Mouse (Mus musculus): ENCODE measurements at regions not wholly inside any gene's neighbourhood (a gene's known extent, or its start where the extent isn't known, plus 50 kb on each side); places are given as distances from the start of the nearest gene placed in this dataset.

DNA sequence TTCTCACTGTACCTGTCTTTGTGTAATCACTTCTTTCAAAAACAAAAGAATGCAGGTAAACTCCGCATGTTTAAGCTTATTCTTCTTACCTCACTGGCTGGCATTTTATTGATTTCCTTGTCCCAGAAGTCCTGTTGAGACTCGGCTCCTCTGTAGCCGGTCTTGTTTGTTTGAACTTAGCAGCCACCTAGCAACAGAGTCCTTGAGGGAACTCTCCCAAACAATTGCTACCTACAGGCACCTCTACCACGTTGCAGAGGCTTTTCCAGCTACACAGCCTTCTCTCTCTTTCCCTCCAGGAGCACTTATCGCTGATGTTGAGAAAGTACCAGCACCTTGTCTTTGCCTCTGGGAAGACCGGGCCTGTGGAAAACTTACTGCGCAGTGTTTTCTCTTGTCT is 285.7 kb downstream of the Klf5 start:
- no peak for ATAC-seq
- Histone ChIP-seq H3K4me1 (replicated peaks; ENCODE audit: control insufficient read depth, insufficient read depth, low read length) (peaks cover 4% of the 10 kb centered on the region), H3K4me3 (replicated peaks; ENCODE audit: low read length) (no peak overlapping the region), H3K9ac (replicated peaks; ENCODE audit: low read depth, low read length) (no peak overlapping the region), H3K27me3 (replicated peaks; ENCODE audit: control insufficient read depth, insufficient read depth, low read length) (no peaks in the 10 kb centered on the region), H3K9me3 (ENCODE audit: control insufficient read depth, low read length) (no peaks in the 10 kb centered on the region), H3K27ac (ENCODE audit: low read length) (no peak overlapping the region), H3K4me2 (ENCODE audit: low read length) (no peak overlapping the region), H3K36me3 (ENCODE audit: control insufficient read depth, insufficient read depth) (no peaks in the 10 kb centered on the region)
- 64% methylated on average over 7 of the region's 7 CpGs for WGBS

DNA sequence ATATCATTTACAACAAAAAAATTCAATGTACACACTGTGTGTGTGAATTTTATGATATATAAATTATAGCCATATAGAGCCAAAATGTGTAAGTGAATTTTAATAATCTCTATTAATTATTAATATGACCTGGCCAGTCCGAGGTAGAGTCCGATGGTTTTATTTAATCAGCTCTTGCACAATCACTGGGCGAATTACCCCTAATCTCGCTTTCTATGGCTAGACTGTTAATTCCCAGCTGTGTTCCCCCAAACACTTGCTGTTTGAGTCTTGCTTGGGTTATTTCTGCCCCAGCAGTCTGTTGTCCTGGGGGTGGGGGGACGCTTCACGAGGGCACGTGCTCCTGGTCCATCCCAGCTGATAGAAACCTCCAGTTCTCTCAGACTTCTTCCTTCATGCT is 287.5 kb downstream of the Klf5 start:
- no peak overlapping the region for H3K9ac ChIP-seq (replicated peaks; ENCODE audit: low read depth, low read length)
- no peak overlapping the region for H3K4me3 ChIP-seq (replicated peaks; ENCODE audit: low read length)
- no peak overlapping the region for H3K4me2 ChIP-seq (ENCODE audit: low read length)
- no peak for ATAC-seq
- no peaks in the 10 kb centered on the region for H3K9me3 ChIP-seq (ENCODE audit: control insufficient read depth, low read length)
- WGBS = 93% methylated on average over 7 of the region's 7 CpGs
- no peaks in the 10 kb centered on the region for H3K4me1 ChIP-seq (replicated peaks; ENCODE audit: control insufficient read depth, insufficient read depth, low read length)
- H3K27ac ChIP-seq (ENCODE audit: low read length) = no peak overlapping the region
- H3K27me3 ChIP-seq (replicated peaks; ENCODE audit: control insufficient read depth, insufficient read depth, low read length) = no peaks in the 10 kb centered on the region
- no peaks in the 10 kb centered on the region for H3K36me3 ChIP-seq (ENCODE audit: control insufficient read depth, insufficient read depth)

DNA sequence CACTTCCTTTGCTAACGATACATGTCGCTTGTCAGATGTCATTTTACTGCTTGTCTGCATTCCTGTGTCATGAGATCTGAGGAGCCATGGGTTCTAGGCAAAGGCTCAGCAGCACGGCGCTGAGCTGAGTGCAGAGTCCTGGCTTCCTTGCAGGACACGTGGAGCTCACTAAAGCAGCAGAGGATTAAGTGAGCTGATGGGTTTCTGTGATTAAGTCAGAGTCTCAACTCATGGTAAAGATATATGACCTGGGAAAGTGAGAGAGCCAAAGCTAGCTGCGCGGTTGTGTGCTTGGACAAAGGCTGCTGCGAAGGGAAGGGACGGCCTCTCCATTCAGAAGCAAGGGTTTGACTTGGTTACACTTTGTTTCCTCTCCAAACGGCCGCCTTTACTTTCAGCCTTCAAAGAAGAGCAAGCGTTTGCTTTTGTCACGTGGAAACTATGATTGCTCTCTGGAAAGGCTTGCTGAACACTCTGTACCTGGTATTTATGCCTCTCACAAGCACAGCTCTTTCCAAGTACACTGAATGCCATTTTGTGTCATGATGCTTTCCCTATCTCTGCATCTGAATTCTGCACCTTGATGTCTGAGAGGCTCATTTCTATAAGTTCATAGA is 292.5 kb downstream of the Klf5 start:
- no peaks in the 10 kb centered on the region for H3K27me3 ChIP-seq (replicated peaks; ENCODE audit: control insufficient read depth, insufficient read depth, low read length)
- no peaks in the 10 kb centered on the region for H3K9me3 ChIP-seq (ENCODE audit: control insufficient read depth, low read length)
- H3K9ac ChIP-seq (replicated peaks; ENCODE audit: low read depth, low read length) = no peak overlapping the region
- no peak overlapping the region for H3K27ac ChIP-seq (ENCODE audit: low read length)
- H3K36me3 ChIP-seq (ENCODE audit: control insufficient read depth, insufficient read depth) = no peaks in the 10 kb centered on the region
- H3K4me1 ChIP-seq (replicated peaks; ENCODE audit: control insufficient read depth, insufficient read depth, low read length) = no peaks in the 10 kb centered on the region
- no peak for ATAC-seq
- H3K4me2 ChIP-seq (ENCODE audit: low read length) = no peak overlapping the region
- no peak overlapping the region for H3K4me3 ChIP-seq (replicated peaks; ENCODE audit: low read length)
- 60% methylated on average over 13 of the region's 13 CpGs for WGBS

DNA sequence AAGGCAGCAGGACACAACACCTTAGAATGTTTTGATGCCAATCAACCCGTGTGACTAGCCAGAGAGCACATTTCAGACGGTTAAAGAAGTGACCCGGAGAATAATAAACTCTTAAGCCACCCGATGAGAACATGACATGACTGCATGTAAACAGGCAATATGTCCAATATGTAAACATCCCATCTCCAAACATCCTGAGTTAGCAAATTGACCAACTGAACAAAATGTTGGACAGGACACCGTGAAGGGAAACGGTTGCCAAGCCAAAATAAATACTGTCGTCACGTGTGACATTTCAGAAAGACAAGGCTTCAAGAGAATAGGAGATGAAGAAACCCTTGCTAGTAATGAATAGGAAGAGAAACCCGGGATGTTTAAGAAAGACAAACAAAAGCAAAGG is 294.4 kb downstream of the Klf5 start:
- Histone ChIP-seq H3K9ac (replicated peaks; ENCODE audit: low read depth, low read length) (no peak overlapping the region), H3K9me3 (ENCODE audit: control insufficient read depth, low read length) (no peaks in the 10 kb centered on the region), H3K4me1 (replicated peaks; ENCODE audit: control insufficient read depth, insufficient read depth, low read length) (no peaks in the 10 kb centered on the region), H3K4me2 (ENCODE audit: low read length) (no peak overlapping the region), H3K27ac (ENCODE audit: low read length) (no peak overlapping the region), H3K36me3 (ENCODE audit: control insufficient read depth, insufficient read depth) (no peaks in the 10 kb centered on the region), H3K4me3 (replicated peaks; ENCODE audit: low read length) (no peak overlapping the region), H3K27me3 (replicated peaks; ENCODE audit: control insufficient read depth, insufficient read depth, low read length) (no peaks in the 10 kb centered on the region)
- no peak for ATAC-seq
- WGBS = 82% methylated on average over 9 of the region's 9 CpGs

DNA sequence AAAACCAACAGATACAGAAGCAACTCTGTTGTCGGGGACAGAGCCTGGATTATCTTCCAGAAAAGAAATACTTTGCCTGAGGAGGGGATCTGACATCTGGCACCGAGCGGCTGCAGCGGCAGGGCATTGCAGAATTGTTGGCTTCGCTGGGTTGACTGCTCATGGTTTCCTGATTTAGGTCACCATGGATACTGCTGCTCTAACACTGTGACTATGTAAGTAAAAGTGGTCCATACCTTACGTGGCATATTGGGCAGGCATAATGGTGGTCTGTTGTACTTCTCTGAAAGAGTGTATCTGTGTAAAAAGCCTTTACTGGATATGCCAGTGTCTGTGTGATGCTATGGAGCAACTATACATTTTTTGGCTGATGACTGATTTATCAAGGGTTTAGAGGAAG is 295.4 kb downstream of the Klf5 start:
- no peak for ATAC-seq
- Histone ChIP-seq H3K27me3 (replicated peaks; ENCODE audit: control insufficient read depth, insufficient read depth, low read length) (no peaks in the 10 kb centered on the region), H3K27ac (ENCODE audit: low read length) (no peak overlapping the region), H3K9me3 (ENCODE audit: control insufficient read depth, low read length) (no peaks in the 10 kb centered on the region), H3K4me3 (replicated peaks; ENCODE audit: low read length) (no peak overlapping the region), H3K36me3 (ENCODE audit: control insufficient read depth, insufficient read depth) (no peaks in the 10 kb centered on the region), H3K4me2 (ENCODE audit: low read length) (no peak overlapping the region), H3K9ac (replicated peaks; ENCODE audit: low read depth, low read length) (no peak overlapping the region), H3K4me1 (replicated peaks; ENCODE audit: control insufficient read depth, insufficient read depth, low read length) (no peaks in the 10 kb centered on the region)
- WGBS = 69% methylated on average over 6 of the region's 6 CpGs

DNA sequence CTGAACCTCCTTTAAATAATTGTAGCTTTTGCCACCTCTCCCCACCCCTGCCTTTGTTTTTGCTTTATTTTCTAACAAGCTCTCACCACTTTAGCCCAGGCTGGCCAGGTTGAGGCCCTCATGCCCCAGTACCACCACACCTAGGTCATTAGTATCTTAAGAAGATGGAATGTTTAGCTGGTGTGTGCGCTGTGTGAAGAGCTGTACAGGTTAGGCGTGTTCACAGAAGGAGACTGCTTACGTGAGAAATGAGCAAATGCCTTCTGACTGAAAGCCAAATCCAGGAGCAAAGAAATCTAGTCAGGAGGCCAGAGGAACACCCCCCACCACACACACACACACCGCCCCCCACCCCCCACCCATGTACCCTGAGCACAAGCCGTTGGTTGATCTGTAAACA is 303.4 kb downstream of the Klf5 start:
- H3K4me2 ChIP-seq (ENCODE audit: low read length) = no peak overlapping the region
- ATAC-seq = no peak
- no peaks in the 10 kb centered on the region for H3K9me3 ChIP-seq (ENCODE audit: control insufficient read depth, low read length)
- H3K27ac ChIP-seq (ENCODE audit: low read length) = no peak overlapping the region
- H3K9ac ChIP-seq (replicated peaks; ENCODE audit: low read depth, low read length) = no peak overlapping the region
- 79% methylated on average over 5 of the region's 5 CpGs for WGBS
- no peaks in the 10 kb centered on the region for H3K36me3 ChIP-seq (ENCODE audit: control insufficient read depth, insufficient read depth)
- no peaks in the 10 kb centered on the region for H3K27me3 ChIP-seq (replicated peaks; ENCODE audit: control insufficient read depth, insufficient read depth, low read length)
- 0 out of 2 replicates have a peak, but pooled peaks cover 4% of the 10 kb centered on the region for H3K4me1 ChIP-seq (replicated peaks; ENCODE audit: control insufficient read depth, insufficient read depth, low read length)
- H3K4me3 ChIP-seq (replicated peaks; ENCODE audit: low read length) = no peak overlapping the region

DNA sequence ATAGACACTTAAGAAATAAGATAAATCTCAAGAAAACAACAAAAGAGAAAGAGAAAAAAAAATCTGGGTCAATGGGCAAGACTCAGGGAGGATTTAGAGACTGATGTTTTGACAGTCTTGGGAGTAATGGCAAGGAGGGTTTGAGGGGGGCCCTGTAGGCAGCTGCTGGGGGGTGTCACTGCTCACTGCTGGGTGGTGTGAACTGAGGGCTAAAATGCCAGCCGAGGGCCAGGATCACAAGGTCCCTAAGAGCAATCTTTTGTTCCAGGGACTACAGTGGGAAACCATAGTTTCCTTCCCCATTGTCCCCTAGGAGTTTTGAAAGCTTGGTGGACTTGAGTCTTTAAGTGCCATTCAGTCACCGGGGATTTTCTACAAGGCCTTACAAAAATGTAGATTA is 304.8 kb downstream of the Klf5 start:
- 21% methylated on average over 2 of the region's 2 CpGs for WGBS
- no peaks in the 10 kb centered on the region for H3K36me3 ChIP-seq (ENCODE audit: control insufficient read depth, insufficient read depth)
- no peak overlapping the region for H3K4me3 ChIP-seq (replicated peaks; ENCODE audit: low read length)
- H3K4me1 ChIP-seq (replicated peaks; ENCODE audit: control insufficient read depth, insufficient read depth, low read length) = 0 out of 2 replicates have a peak, but pooled peaks cover 4% of the 10 kb centered on the region
- H3K27ac ChIP-seq (ENCODE audit: low read length) = no peak overlapping the region
- ATAC-seq = no peak
- H3K4me2 ChIP-seq (ENCODE audit: low read length) = no peak overlapping the region
- H3K27me3 ChIP-seq (replicated peaks; ENCODE audit: control insufficient read depth, insufficient read depth, low read length) = no peaks in the 10 kb centered on the region
- H3K9ac ChIP-seq (replicated peaks; ENCODE audit: low read depth, low read length) = no peak overlapping the region
- H3K9me3 ChIP-seq (ENCODE audit: control insufficient read depth, low read length) = no peaks in the 10 kb centered on the region

DNA sequence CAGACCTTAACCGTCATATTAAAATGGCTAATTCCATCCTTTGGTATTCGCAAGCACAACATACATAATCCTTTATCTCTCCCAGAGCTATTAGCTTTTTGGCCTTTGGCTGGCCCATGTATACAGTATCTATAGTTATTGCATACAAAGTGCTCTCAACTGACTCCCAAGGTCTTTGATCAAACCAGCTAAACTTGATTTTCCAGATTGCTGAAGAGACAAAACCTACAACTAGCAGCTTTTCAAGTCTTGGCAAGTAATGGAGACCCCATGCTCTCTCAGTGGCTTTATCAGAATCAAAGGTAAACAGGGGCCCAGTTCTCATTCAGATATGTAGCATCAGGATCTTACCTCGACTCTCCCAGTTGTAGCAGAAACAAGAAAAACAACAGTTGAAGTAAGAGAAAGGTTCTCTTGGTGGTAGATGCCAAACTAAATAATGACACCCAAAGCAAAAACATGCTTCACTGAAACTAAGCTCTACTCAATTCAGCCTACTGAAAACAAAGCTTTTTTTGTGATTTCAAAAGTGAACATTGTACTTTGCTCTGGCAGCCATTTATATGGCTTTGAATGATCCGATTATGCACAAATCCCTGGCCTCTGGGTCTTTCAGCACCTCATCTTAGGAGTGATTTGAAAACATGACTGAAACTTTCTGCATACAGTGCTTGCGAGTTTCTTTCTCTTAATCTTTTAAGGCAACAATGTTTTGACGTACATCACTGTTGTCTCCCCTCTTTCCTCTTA is 307.0 kb downstream of the Klf5 start:
- no peak for ATAC-seq
- H3K9me3 ChIP-seq (ENCODE audit: control insufficient read depth, low read length) = no peaks in the 10 kb centered on the region
- 54% methylated on average over 6 of the region's 6 CpGs for WGBS
- H3K27ac ChIP-seq (ENCODE audit: low read length) = no peak overlapping the region
- H3K4me2 ChIP-seq (ENCODE audit: low read length) = no peak overlapping the region
- 0 out of 2 replicates have a peak, but pooled peaks cover 4% of the 10 kb centered on the region for H3K4me1 ChIP-seq (replicated peaks; ENCODE audit: control insufficient read depth, insufficient read depth, low read length)
- H3K4me3 ChIP-seq (replicated peaks; ENCODE audit: low read length) = no peak overlapping the region
- no peaks in the 10 kb centered on the region for H3K27me3 ChIP-seq (replicated peaks; ENCODE audit: control insufficient read depth, insufficient read depth, low read length)
- H3K36me3 ChIP-seq (ENCODE audit: control insufficient read depth, insufficient read depth) = no peaks in the 10 kb centered on the region
- no peak overlapping the region for H3K9ac ChIP-seq (replicated peaks; ENCODE audit: low read depth, low read length)

DNA sequence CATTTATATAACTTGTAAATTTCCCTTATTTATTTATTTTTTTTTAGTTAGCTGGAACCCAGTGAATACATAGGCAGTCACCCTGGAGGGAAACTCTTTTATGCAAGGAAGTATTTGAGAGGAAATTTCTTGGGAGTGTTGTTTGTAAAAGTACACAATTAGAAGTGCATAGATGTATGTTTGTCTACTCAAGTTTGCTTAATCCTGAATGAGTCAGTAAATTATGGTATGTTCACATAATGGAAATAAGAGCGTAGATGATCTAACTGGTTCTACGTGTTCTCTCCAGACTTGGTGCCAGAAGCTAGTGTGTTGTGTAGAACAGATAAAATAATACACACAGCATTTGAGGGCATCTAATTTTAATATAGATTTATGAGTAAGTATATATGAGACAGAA is 310.5 kb downstream of the Klf5 start:
- H3K4me2 ChIP-seq (ENCODE audit: low read length) = no peak overlapping the region
- no peaks in the 10 kb centered on the region for H3K36me3 ChIP-seq (ENCODE audit: control insufficient read depth, insufficient read depth)
- no peaks in the 10 kb centered on the region for H3K9me3 ChIP-seq (ENCODE audit: control insufficient read depth, low read length)
- WGBS = 92% methylated on average over 2 of the region's 2 CpGs
- no peak overlapping the region for H3K4me3 ChIP-seq (replicated peaks; ENCODE audit: low read length)
- no peak for ATAC-seq
- H3K9ac ChIP-seq (replicated peaks; ENCODE audit: low read depth, low read length) = no peak overlapping the region
- no peak overlapping the region for H3K27ac ChIP-seq (ENCODE audit: low read length)
- no peaks in the 10 kb centered on the region for H3K27me3 ChIP-seq (replicated peaks; ENCODE audit: control insufficient read depth, insufficient read depth, low read length)
- H3K4me1 ChIP-seq (replicated peaks; ENCODE audit: control insufficient read depth, insufficient read depth, low read length) = no peaks in the 10 kb centered on the region

Measured in forebrain, embryonic 16.5 days (tissue).